Mouse (Mus musculus) v-Abl transformed pro-B cells (cell line): ENCODE data around the gene Trmt10b.

Source experiments
- in situ Hi-C, 2 experiments: fragments of 400-800 bp; cut with MboI; formaldehyde crosslinking; loops; one replicate each; pipeline ENCODE4 v1.15.1; 2025; ENCODE audit not compliant: unreplicated experiment in 2 of 2

Trmt10b gene

DNA sequence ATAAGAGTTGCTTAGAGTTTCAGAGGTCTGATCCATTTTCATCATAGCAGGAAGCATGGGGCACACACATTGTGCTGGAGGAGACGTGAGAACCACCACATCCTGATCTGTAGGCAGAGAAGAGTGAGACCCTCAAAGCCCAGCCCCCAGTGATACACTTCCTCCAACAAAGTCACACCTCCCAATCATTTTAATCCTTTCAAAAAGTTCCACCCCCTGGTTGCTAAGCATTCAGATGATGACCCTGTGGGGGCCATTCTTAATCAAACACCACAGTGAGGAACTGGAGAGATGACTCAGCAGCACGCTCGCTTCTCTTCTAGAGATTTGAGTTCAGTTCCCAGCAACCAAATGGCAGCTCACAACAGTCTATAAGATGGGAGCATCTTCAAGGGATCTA, 35.5 kb downstream of the Trmt10b start:
- in situ Hi-C loops = no loop called here

- in situ Hi-C loops = loop anchor here in 1 of 2 experiments (10.0 kb wide), 1 partner anchor 64 kb away; the partner anchor contains the start of gene Slc25a51
These were observed 44.3 kb downstream of the Trmt10b start for GRCm38 (mm10) chr4:45341226-45341625.

- in situ Hi-C loops = loop anchor here in 1 of 2 experiments (10.0 kb wide), 1 partner anchor 63 kb away; the partner anchor contains the start of gene Slc25a51
These were observed 44.8 kb downstream of the Trmt10b start, which contains the start of gene Dcaf10 for GRCm38 (mm10) chr4:45341669-45342249. TSS of gene Dcaf10 (plus strand) at chr4:45342101.

DNA sequence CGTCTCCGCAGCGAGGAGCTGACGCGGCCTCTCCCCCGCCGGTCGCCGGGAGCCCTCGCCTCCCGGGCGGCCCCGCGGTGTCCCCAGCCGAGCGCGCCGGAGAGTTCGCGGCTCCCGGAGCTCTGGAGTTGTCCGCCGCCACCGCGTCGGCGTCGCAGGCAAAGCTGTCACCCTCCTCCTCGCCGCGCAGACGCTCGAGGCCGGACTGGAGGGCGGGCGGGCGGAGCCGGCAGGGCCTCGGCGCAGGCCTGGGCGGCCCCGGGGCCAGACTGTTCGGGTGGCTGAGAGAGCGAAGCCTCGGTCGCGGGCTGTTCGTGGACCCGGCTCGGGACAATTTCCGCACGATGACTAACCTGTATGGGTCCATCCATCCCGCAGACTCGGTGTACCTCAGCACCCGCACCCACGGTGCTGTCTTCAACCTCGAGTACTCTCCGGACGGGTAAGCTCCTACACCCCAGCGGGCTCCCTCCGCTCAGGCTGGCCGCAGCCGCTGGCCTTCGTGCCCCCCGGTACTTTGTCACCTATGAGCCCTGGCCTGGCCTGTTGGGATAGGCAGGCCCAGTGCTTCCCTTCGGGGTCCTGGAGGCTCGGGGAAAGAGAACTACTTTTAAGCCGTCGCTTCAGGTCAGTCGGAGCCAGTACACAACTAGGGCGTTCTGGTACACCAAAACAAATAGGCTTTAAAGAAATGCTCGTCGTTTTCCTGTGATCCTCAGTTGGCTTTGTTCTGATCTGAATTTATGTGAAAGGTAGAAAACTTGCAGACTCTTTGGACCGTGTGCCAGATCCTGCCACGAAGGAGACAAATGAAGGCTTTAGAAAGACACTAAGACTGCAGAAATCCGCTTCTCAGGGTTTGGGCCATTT, 45.6 kb downstream of the Trmt10b start, which contains the start of gene Exosc3:
Exosc3 (minus strand) TSS at position 447 of the 870 bp plus-strand sequence.
- in situ Hi-C loops = loop anchor here in 1 of 2 experiments (10.0 kb wide), 1 partner anchor 62 kb away; the partner anchor contains the start of gene Slc25a51

DNA sequence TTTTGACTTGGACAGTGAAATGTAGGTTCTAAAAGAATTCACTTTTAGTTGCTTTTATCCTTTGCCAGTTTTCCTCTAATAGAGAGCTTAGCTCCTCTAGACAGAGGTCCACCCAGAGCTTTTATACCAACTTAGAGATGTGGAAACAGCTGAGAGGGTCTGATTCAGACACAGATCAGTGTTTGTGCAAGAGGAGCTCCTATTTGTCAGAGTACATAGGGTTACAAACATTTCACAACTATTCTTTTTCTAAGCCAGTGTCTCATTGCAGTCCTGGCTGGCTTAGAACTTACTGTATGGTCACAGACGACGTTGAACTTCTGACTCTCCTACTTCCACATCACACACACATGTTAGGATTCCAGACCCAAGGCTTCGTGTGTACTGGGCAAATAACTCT, 59.7 kb downstream of the Trmt10b start:
- in situ Hi-C loops = no loop called here
